Mouse (Mus musculus): ENCODE measurements around the gene Pcf11. TPM values are rescaled to one million over a fixed set of nuclear protein-coding genes. Genes with fewer than 3 reads are reported as not detected.

Gene Pcf11
- polyA plus RNA-seq, 1 experiment from 2014 or later: 21.9 TPM

DNA sequence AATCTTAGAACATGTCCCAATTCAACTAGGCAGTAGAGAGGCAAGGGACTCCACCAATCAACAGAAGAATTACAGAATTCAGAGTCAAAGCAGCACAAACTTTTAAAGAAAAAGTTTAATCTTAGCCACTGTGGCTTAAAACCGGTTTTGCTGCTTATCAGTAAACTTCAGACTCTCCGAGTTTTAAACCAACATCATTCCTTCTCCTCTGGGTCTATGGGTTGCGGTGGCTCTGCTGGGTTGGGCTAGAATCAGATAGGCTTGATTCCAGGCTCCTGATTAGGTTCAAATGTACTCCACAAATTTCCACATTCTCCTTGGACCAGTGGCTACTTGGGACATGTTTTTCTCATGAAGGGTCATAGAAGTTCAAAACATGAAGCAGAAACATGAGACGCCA lies 7.6 kb upstream of the Pcf11 start:
- WGBS: 60% methylated on average over 4 of the region's 4 CpGs

DNA sequence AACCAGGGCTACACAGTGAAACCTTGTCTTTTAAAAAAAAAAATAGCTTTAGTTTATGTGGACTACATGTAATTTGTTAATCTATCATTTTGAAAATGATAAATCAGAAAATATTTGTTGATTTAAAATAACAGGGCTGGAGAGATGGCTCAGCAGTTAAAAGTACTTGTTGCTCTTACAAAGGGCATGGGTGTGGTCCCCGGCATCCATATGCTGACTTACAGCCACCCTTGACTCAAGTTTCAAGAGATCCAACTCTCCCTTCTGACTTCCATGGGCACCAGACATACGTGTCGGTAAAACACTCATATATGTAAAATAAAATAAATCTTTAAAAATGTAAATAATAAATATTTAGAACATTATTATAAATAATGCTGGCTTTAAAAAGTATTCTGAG lies 5.4 kb upstream of the Pcf11 start:
- Histone ChIP-seq H3K27me3 (no peaks in the 10 kb centered on the region), H3K4me1 (peaks cover 5% of the 10 kb centered on the region; the same call in 1 of the 2 replicates), H3K4me2 (no peak overlapping the region), H3K4me3 (replicated peaks) (no peak overlapping the region), H3K36me3 (no peaks in the 10 kb centered on the region), H3K27ac (no peak overlapping the region), H3K9ac (no peak overlapping the region), H3K9me3 (replicated peaks) (no peaks in the 10 kb centered on the region)
- no peak for ATAC-seq (replicated peaks; ENCODE audit: low FRiP score)
- whole genome bisulfite sequencing: 78% methylated on average over 3 of the region's 3 CpGs

More for the DNA sequence above, 7.6 kb upstream of the Pcf11 start:
- Histone ChIP-seq H3K9ac (no peak overlapping the region), H3K36me3 (no peaks in the 10 kb centered on the region), H3K4me3 (replicated peaks) (no peak overlapping the region), H3K4me1 (no peaks in the 10 kb centered on the region), H3K27me3 (no peaks in the 10 kb centered on the region), H3K9me3 (replicated peaks) (no peaks in the 10 kb centered on the region), H3K4me2 (no peak overlapping the region), H3K27ac (no peak overlapping the region)
- ATAC-seq (replicated peaks; ENCODE audit: low FRiP score): no peak

DNA sequence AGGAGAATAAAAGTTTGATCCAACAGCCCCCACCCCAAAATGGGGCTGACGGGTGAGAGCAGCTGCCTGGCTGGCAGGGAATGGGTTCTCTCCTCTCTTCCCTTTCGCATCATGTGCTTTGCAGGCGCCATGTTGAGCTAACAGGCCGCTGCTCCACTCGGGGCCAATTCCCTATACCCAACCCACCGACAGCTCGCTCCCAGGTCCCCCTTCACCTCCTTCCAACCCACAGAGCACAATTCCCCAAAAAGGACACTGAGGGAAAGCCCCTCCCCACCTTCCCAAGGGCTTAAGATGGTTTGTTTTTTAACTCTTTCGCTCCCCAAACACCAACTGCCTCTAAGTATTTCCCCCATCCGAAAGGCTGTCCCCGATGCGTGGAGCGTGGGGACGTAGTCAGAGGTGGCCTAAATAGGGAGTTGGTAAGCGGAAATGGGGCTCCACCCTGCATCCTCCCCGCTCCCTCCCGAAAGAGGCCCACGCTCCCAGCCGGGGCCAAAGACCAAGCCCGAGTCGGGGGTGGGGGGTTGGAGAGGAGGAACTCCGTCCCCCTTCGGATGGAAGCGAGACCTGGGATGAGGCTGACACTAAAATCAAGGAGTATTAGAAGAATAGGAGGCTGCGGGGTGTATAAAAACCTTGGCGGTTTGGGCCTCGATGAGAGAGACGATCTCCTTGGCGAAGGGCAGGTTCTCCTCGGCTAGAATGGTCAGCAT lies 785 bp downstream of the Pcf11 start:
- under 1% methylated on average over 29 of the region's 29 CpGs for whole genome bisulfite sequencing
- peak overlapping the region; percentile 99 for H3K9ac ChIP-seq
- H3K4me3 ChIP-seq (replicated peaks): peak overlapping the region; percentile 92
- H3K27ac ChIP-seq: peak overlapping the region; percentile 97
- H3K9me3 ChIP-seq (replicated peaks): no peaks in the 10 kb centered on the region
- peaks cover 8% of the 10 kb centered on the region; the same call in 1 of the 2 replicates for H3K36me3 ChIP-seq
- peak overlapping the region; percentile 64 for H3K4me2 ChIP-seq
- peaks cover 18% of the 10 kb centered on the region for H3K4me1 ChIP-seq
- ATAC-seq (replicated peaks; ENCODE audit: low FRiP score): peak; percentile 13; the same call in 1 of the 2 replicates
- H3K27me3 ChIP-seq: no peaks in the 10 kb centered on the region

DNA sequence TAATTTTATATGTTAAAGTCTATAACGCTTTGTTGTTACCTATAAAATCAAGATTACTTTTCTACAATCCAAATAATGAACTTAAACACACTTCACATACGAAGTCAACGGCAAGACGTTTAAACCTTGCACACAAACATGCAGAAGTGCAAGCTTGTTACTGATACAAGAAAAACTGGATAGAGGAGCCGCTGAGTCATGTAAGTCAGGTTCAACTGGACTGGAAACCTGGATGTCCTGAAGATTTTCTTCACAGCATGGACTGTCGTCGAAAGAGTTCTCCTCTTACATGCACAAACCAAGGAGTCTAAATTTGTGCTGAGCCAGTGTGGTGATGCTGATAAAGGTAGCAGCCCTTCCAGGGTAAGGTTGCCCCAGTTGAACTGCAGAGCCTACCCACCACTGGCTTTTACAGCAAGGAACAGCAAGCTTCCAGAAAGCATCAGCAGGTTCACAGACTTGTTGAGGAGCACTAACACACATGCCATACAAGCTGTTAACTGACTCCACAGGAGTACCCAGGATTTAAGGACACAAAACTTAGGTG lies 3.4 kb downstream of the Pcf11 start:
- WGBS: 82% methylated on average over 7 of the region's 7 CpGs
- H3K4me1 ChIP-seq: peaks cover 18% of the 10 kb centered on the region
- no peaks in the 10 kb centered on the region for H3K27me3 ChIP-seq
- peaks cover 22% of the 10 kb centered on the region for H3K36me3 ChIP-seq
- no peak for ATAC-seq (replicated peaks; ENCODE audit: low FRiP score)
- peak overlapping the region; percentile 64 for H3K4me2 ChIP-seq
- H3K4me3 ChIP-seq (replicated peaks): peak overlapping the region; percentile 92; the same call in 1 of the 2 replicates
- H3K27ac ChIP-seq: no peak overlapping the region
- 0 out of 2 replicates have a peak overlapping the region, but pooled peaks have one; percentile 0 for H3K9ac ChIP-seq
- no peaks in the 10 kb centered on the region for H3K9me3 ChIP-seq (replicated peaks)

DNA sequence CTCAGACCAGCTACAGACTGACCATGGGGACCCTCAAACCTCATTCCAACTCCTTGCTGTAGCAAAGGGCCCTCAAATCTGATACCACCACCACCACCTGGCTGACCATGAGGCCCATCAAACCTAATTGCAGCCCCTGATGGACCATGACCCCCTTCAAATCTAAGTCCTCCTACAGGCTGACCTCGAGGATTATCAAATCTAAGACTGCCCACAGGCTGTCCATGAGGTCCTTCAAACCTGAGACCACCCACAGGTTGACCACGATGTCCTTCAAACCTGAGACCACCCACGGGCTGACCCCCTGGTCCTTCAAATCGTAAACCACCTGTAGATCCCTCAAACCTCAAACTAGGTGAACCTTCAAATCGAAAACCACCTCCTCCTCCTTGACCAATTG lies 11.7 kb downstream of the Pcf11 start:
- H3K27me3 ChIP-seq: no peaks in the 10 kb centered on the region
- WGBS: 97% methylated on average over 5 of the region's 5 CpGs
- no peak overlapping the region for H3K4me2 ChIP-seq
- H3K9ac ChIP-seq: no peak overlapping the region
- H3K9me3 ChIP-seq (replicated peaks): no peaks in the 10 kb centered on the region
- H3K4me3 ChIP-seq (replicated peaks): no peak overlapping the region
- 0 out of 2 replicates have a peak, but pooled peaks have one; percentile 15 for ATAC-seq (replicated peaks; ENCODE audit: low FRiP score)
- H3K4me1 ChIP-seq: peaks cover 5% of the 10 kb centered on the region; the same call in 1 of the 2 replicates
- peaks cover 77% of the 10 kb centered on the region for H3K36me3 ChIP-seq
- H3K27ac ChIP-seq: no peak overlapping the region

DNA sequence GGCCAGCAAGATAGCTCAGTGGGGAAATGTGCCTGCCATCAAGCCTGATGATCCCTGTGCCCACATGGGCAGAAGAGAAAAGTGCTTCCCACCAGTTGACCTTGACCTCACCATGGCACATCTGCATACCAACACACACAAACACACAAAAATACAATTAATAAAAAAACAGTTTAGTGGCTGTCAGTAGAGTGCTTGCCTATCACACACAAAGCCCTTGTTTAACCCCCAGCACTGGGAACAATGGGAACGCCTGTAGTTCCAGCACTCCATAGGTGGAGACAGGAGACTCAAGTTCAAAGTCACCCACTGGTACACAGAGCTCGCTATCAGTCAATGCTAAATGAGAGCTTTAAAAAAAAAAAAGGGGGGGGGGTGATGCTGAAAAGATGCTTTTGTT lies 13.3 kb downstream of the Pcf11 start:
- H3K36me3 ChIP-seq: peaks cover 73% of the 10 kb centered on the region
- H3K9me3 ChIP-seq (replicated peaks): no peaks in the 10 kb centered on the region
- 95% methylated on average over 2 of the region's 2 CpGs for WGBS

DNA sequence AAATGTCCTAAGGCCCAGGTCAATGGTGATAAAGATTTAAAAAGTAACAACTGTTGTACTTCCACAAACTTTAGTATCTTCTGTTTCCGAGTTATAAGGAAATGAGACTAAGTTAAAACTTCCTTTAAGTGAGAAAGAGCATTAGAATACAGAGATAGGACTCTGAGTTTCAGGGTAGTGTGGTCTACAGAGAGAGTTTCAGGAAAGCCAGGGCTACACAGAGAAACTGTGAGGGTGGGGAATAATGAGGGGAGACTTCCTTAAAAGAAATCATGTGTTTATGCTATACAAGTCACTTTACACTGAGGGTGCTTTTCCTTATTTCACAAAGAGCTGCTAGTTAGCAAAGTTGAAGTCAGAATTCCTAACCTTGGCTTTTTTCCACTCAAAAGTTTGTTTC lies 16.4 kb downstream of the Pcf11 start:
- H3K4me3 ChIP-seq (replicated peaks): no peak overlapping the region
- no peak for ATAC-seq (replicated peaks; ENCODE audit: low FRiP score)
- H3K9me3 ChIP-seq (replicated peaks): no peaks in the 10 kb centered on the region
- 83% methylated on average over 1 of the region's 1 CpGs for WGBS
- H3K27me3 ChIP-seq: no peaks in the 10 kb centered on the region
- peaks cover 5% of the 10 kb centered on the region; the same call in 1 of the 2 replicates for H3K4me1 ChIP-seq
- H3K36me3 ChIP-seq: peaks cover 55% of the 10 kb centered on the region
- no peak overlapping the region for H3K4me2 ChIP-seq
- H3K27ac ChIP-seq: no peak overlapping the region
- H3K9ac ChIP-seq: no peak overlapping the region

More for the DNA sequence above, 13.3 kb downstream of the Pcf11 start:
- H3K9ac ChIP-seq: no peak overlapping the region
- no peak overlapping the region for H3K27ac ChIP-seq
- no peak overlapping the region for H3K4me3 ChIP-seq (replicated peaks)
- no peaks in the 10 kb centered on the region for H3K27me3 ChIP-seq
- peaks cover 5% of the 10 kb centered on the region; the same call in 1 of the 2 replicates for H3K4me1 ChIP-seq
- no peak overlapping the region for H3K4me2 ChIP-seq
- ATAC-seq (replicated peaks; ENCODE audit: low FRiP score): no peak

DNA sequence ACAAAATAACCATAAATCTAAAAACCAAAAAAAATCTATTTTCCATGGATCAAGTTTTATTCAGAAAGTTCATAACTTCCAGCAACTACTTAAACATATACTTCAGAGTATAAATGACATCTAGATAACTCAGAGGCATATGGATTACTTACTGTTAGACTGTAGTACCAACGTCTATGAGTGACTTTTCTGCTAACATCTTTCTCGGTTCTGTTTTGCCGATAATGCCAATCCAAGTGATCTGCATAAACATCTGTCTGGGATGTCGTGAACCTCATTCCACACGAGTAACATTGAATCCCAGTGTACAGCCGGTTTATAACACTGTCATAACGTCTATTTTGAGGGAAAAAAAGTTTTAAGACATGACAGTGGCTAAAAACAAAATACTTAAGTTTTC lies 21.9 kb downstream of the Pcf11 start:
- no peak overlapping the region for H3K4me2 ChIP-seq
- H3K36me3 ChIP-seq: peaks cover 52% of the 10 kb centered on the region
- no peaks in the 10 kb centered on the region for H3K27me3 ChIP-seq
- H3K9me3 ChIP-seq (replicated peaks): no peaks in the 10 kb centered on the region
- no peak overlapping the region for H3K27ac ChIP-seq
- no peak overlapping the region for H3K9ac ChIP-seq
- H3K4me1 ChIP-seq: no peaks in the 10 kb centered on the region
- no peak overlapping the region for H3K4me3 ChIP-seq (replicated peaks)
- no peak for ATAC-seq (replicated peaks; ENCODE audit: low FRiP score)
- 87% methylated on average over 7 of the region's 7 CpGs for WGBS

DNA sequence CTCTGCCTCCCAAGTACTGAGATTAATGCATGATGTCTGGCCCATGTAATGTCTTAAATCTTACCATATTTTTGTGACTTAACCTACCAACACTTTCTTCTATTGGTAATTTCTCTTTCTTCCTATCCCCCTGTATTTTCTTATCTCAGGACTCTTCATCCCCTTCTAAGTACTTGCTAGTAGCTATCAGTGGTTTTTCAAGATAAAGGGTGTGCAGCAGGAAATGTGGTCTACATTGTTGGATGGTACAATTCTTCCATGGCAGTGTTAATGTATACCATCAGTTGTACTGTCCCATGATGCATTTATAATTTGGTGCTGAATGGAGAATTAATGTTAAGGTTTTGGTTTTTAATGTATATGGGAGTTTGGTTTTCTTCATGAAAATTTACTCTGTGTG lies 27.4 kb downstream of the Pcf11 start:
- H3K27ac ChIP-seq: no peak overlapping the region
- no peak overlapping the region for H3K9ac ChIP-seq
- peaks cover 8% of the 10 kb centered on the region; the same call in 1 of the 2 replicates for H3K4me1 ChIP-seq
- H3K4me2 ChIP-seq: no peak overlapping the region
- no peak for ATAC-seq (replicated peaks; ENCODE audit: low FRiP score)
- H3K4me3 ChIP-seq (replicated peaks): no peak overlapping the region
- no peaks in the 10 kb centered on the region for H3K27me3 ChIP-seq
- no peaks in the 10 kb centered on the region for H3K9me3 ChIP-seq (replicated peaks)
- peaks cover 56% of the 10 kb centered on the region for H3K36me3 ChIP-seq

DNA sequence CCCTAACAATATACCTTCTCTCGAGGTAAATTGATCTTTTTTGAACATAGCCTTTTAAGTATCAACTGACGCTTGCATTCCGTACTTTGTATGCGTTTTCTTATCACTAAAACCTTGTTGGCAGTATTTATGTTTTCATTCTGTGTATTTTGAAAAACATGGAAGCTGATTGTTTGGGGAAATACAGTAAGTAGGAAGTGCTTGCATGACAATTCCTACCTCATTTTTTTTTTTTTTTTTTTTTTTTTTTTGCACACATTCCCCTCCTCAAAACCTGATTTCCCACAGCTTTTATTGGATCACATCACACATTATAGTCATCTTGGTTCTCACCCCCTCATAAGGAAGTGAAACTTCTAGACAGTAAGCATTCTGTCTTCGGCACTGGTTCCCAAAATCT lies 31.7 kb downstream of the Pcf11 start:
- peak overlapping the region; percentile 69; the same call in 1 of the 2 replicates for H3K9ac ChIP-seq
- ATAC-seq (replicated peaks; ENCODE audit: low FRiP score): no peak
- no peaks in the 10 kb centered on the region for H3K27me3 ChIP-seq
- H3K4me3 ChIP-seq (replicated peaks): peak overlapping the region; percentile 84
- peak overlapping the region; percentile 97 for H3K4me2 ChIP-seq
- H3K36me3 ChIP-seq: peaks cover 30% of the 10 kb centered on the region
- no peaks in the 10 kb centered on the region for H3K9me3 ChIP-seq (replicated peaks)
- peaks cover 15% of the 10 kb centered on the region for H3K4me1 ChIP-seq
- WGBS: 83% methylated on average over 5 of the region's 5 CpGs
- H3K27ac ChIP-seq: no peak overlapping the region

DNA sequence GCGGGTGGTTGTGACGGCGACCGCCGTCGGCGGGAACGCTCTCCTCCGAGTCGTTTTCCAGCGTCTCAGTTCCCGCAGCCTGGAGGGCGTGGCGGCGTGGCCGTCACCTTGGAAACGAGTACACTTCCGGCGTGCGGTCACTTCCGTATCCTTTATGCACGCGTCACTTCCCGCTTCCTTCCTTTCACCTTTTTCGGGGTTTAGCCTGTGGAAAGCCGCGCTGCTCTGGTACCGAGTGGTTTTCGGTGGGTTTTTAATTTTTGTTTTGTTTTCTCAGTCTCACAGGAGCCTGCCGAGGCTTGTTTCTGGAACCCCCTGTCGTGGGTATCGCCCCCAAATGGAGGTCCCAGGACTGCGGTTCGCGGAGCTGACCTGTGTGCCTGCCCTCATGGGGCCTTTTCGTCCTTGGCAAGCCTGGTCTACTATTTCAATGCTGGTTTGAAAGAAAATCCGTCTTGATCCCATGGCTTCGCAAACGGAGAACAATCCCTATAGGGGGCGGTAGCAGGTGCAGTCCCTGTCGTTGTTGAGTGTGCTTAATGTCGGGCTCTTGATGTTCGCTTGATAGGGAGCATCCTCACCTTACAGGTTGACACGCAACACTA lies 32.6 kb downstream of the Pcf11 start, which contains the start of gene Ankrd42:
Ankrd42 (minus strand) TSS at position 122 of the 605 bp plus-strand sequence.
- H3K27me3 ChIP-seq: no peaks in the 10 kb centered on the region
- H3K4me2 ChIP-seq: peak within 1 kb of the TSS; percentile 97
- peak within 1 kb of the TSS; percentile 88 for H3K27ac ChIP-seq
- peak; percentile 99 for ATAC-seq (replicated peaks; ENCODE audit: low FRiP score)
- peaks cover 20% of the 10 kb centered on the region for H3K36me3 ChIP-seq
- peaks cover 15% of the 10 kb centered on the region for H3K4me1 ChIP-seq
- peak within 1 kb of the TSS; percentile 84 for H3K4me3 ChIP-seq (replicated peaks)
- peak within 1 kb of the TSS; percentile 69 for H3K9ac ChIP-seq
- H3K9me3 ChIP-seq (replicated peaks): no peaks in the 10 kb centered on the region
- under 1% methylated on average over 44 of the region's 44 CpGs for WGBS
